Mouse (Mus musculus): ENCODE results near the gene Pdzd2. TPM values are rescaled to one million over a fixed set of nuclear protein-coding genes. Genes with fewer than 3 reads are reported as not detected.

Gene Pdzd2
- total and polyA plus RNA-seq, 2 experiments from 2014 or later = 15.9 to 40.6 TPM

- Histone ChIP-seq H3K9ac (replicated peaks; ENCODE audit: low read length) (no peak overlapping the region), H3K9me3 (ENCODE audit: low read length) (no peaks in the 10 kb centered on the region), H3K4me2 (ENCODE audit: low read depth, low read length) (no peak overlapping the region), H3K4me3 (ENCODE audit: low read length) (no peak overlapping the region), H3K36me3 (ENCODE audit: insufficient read depth, low read length) (no peaks in the 10 kb centered on the region), H3K4me1 (ENCODE audit: insufficient read depth, low read length) (no peaks in the 10 kb centered on the region), H3K27me3 (ENCODE audit: insufficient read depth, low read length) (no peaks in the 10 kb centered on the region), H3K27ac (no peak overlapping the region)
- ATAC-seq (no peak), DNase-seq (ENCODE audit: low spot score) (no peak)
- TF ChIP-seq CTCF (IDR thresholded peaks at IDR 0.05; ENCODE audit: low read depth) = no peak
- WGBS = 76% methylated on average over 8 of the region's 8 CpGs
Observed at GRCm38 (mm10) chr15:12716881-12717280, 22.8 kb downstream of the Pdzd2 start.

GRCm38 (mm10) chr15:12714322-12714721, 25.4 kb downstream of the Pdzd2 start:
- Histone ChIP-seq H3K4me2 (ENCODE audit: low read depth, low read length) (no peak overlapping the region), H3K36me3 (ENCODE audit: insufficient read depth, low read length) (no peaks in the 10 kb centered on the region), H3K27ac (no peak overlapping the region), H3K9me3 (ENCODE audit: low read length) (no peaks in the 10 kb centered on the region), H3K27me3 (ENCODE audit: insufficient read depth, low read length) (no peaks in the 10 kb centered on the region), H3K9ac (replicated peaks; ENCODE audit: low read length) (no peak overlapping the region), H3K4me3 (ENCODE audit: low read length) (no peak overlapping the region), H3K4me1 (ENCODE audit: insufficient read depth, low read length) (no peaks in the 10 kb centered on the region)
- ATAC-seq (no peak), DNase-seq (ENCODE audit: low spot score) (no peak)
- no peak for TF ChIP-seq CTCF (IDR thresholded peaks at IDR 0.05; ENCODE audit: low read depth)
- 91% methylated on average over 2 of the region's 2 CpGs for WGBS

GRCm38 (mm10) chr15:12713216-12713615, 26.5 kb downstream of the Pdzd2 start:
- ATAC-seq = no peak
- Histone ChIP-seq H3K4me2 (ENCODE audit: low read depth, low read length) (no peak overlapping the region), H3K4me3 (ENCODE audit: low read length) (no peak overlapping the region), H3K27ac (no peak overlapping the region), H3K4me1 (ENCODE audit: insufficient read depth, low read length) (no peaks in the 10 kb centered on the region), H3K9me3 (ENCODE audit: low read length) (no peaks in the 10 kb centered on the region), H3K36me3 (ENCODE audit: insufficient read depth, low read length) (no peaks in the 10 kb centered on the region), H3K9ac (replicated peaks; ENCODE audit: low read length) (no peak overlapping the region), H3K27me3 (ENCODE audit: insufficient read depth, low read length) (no peaks in the 10 kb centered on the region)
- DNase-seq (ENCODE audit: low spot score) = no peak
- TF ChIP-seq CTCF (IDR thresholded peaks at IDR 0.05; ENCODE audit: low read depth) = no peak
- WGBS = 69% methylated on average over 2 of the region's 2 CpGs

GRCm38 (mm10) chr15:12710036-12710435, 29.7 kb downstream of the Pdzd2 start:
- no peak for ATAC-seq
- H3K27ac ChIP-seq = no peak overlapping the region
- WGBS = 85% methylated on average over 3 of the region's 3 CpGs
- TF ChIP-seq CTCF (IDR thresholded peaks at IDR 0.05; ENCODE audit: low read depth) = no peak
- no peak overlapping the region for H3K9ac ChIP-seq (replicated peaks; ENCODE audit: low read length)
- H3K36me3 ChIP-seq (ENCODE audit: insufficient read depth, low read length) = no peaks in the 10 kb centered on the region
- no peak overlapping the region for H3K4me2 ChIP-seq (ENCODE audit: low read depth, low read length)
- no peaks in the 10 kb centered on the region for H3K27me3 ChIP-seq (ENCODE audit: insufficient read depth, low read length)
- H3K4me3 ChIP-seq (ENCODE audit: low read length) = no peak overlapping the region
- no peak for DNase-seq (ENCODE audit: low spot score)
- no peaks in the 10 kb centered on the region for H3K4me1 ChIP-seq (ENCODE audit: insufficient read depth, low read length)
- H3K9me3 ChIP-seq (ENCODE audit: low read length) = no peaks in the 10 kb centered on the region

GRCm38 (mm10) chr15:12708297-12708696, 31.4 kb downstream of the Pdzd2 start:
- Histone ChIP-seq H3K9ac (replicated peaks; ENCODE audit: low read length) (no peak overlapping the region), H3K4me1 (ENCODE audit: insufficient read depth, low read length) (no peaks in the 10 kb centered on the region), H3K4me3 (ENCODE audit: low read length) (no peak overlapping the region), H3K27me3 (ENCODE audit: insufficient read depth, low read length) (no peaks in the 10 kb centered on the region), H3K4me2 (ENCODE audit: low read depth, low read length) (no peak overlapping the region), H3K9me3 (ENCODE audit: low read length) (no peaks in the 10 kb centered on the region), H3K27ac (no peak overlapping the region), H3K36me3 (ENCODE audit: insufficient read depth, low read length) (no peaks in the 10 kb centered on the region)
- TF ChIP-seq CTCF (IDR thresholded peaks at IDR 0.05; ENCODE audit: low read depth) = no peak
- ATAC-seq (no peak), DNase-seq (ENCODE audit: low spot score) (no peak)
- WGBS = 5% methylated on average over 1 of the region's 1 CpGs

- Histone ChIP-seq H3K9ac (replicated peaks; ENCODE audit: low read length) (no peak overlapping the region), H3K27ac (no peak overlapping the region), H3K4me3 (ENCODE audit: low read length) (no peak overlapping the region), H3K9me3 (ENCODE audit: low read length) (no peaks in the 10 kb centered on the region), H3K36me3 (ENCODE audit: insufficient read depth, low read length) (no peaks in the 10 kb centered on the region), H3K4me2 (ENCODE audit: low read depth, low read length) (no peak overlapping the region), H3K27me3 (ENCODE audit: insufficient read depth, low read length) (no peaks in the 10 kb centered on the region), H3K4me1 (ENCODE audit: insufficient read depth, low read length) (no peaks in the 10 kb centered on the region)
- DNase-seq (ENCODE audit: low spot score) = no peak
- 77% methylated on average over 3 of the region's 3 CpGs for WGBS
- TF ChIP-seq CTCF (IDR thresholded peaks at IDR 0.05; ENCODE audit: low read depth) = no peak
- no peak for ATAC-seq
Observed at GRCm38 (mm10) chr15:12706902-12707301, 32.8 kb downstream of the Pdzd2 start.

GRCm38 (mm10) chr15:12700367-12700766, 39.4 kb downstream of the Pdzd2 start:
- 0 out of 2 replicates have a peak overlapping the region, but pooled peaks have one; percentile 16 for H3K27ac ChIP-seq
- no peaks in the 10 kb centered on the region for H3K36me3 ChIP-seq (ENCODE audit: insufficient read depth, low read length)
- peaks cover 18% of the 10 kb centered on the region for H3K4me1 ChIP-seq (ENCODE audit: insufficient read depth, low read length)
- H3K9me3 ChIP-seq (ENCODE audit: low read length) = no peaks in the 10 kb centered on the region
- H3K4me2 ChIP-seq (ENCODE audit: low read depth, low read length) = no peak overlapping the region
- peak; percentile 53 for TF ChIP-seq CTCF (IDR thresholded peaks at IDR 0.05; ENCODE audit: low read depth)
- H3K9ac ChIP-seq (replicated peaks; ENCODE audit: low read length) = no peak overlapping the region
- no peak overlapping the region for H3K4me3 ChIP-seq (ENCODE audit: low read length)
- DNase-seq (ENCODE audit: low spot score) (peak; percentile 79), ATAC-seq (peak; percentile 90)
- 32% methylated on average over 9 of the region's 9 CpGs for WGBS
- no peaks in the 10 kb centered on the region for H3K27me3 ChIP-seq (ENCODE audit: insufficient read depth, low read length)
